Mouse (Mus musculus) hindbrain, postnatal 0 days (tissue): ENCODE measurements around the gene Tspan3. TPM values are rescaled to one million over a fixed set of nuclear protein-coding genes. Genes with fewer than 3 reads are reported as not detected.

Experiments
- ATAC-seq: fragments of 200-750 bp; cut with Nextera tagmentation; 2 replicates; pipeline ENCODE4 v1.8.0; 2017; ENCODE audit warnings: mild to moderate bottlenecking, moderate TSS enrichment, moderate library complexity
- DNase-seq: peaks from one replicate; pipeline ENCODE4 v3.0.0-alpha.2; 2015; ENCODE audit warnings: low spot score
- H3K27ac ChIP-seq: fragments of 300-500 bp; sonication (generic); 2 replicates; pipeline ENCODE4 v1.5.1; 2014; ENCODE audit warnings: mild to moderate bottlenecking
- H3K27me3 ChIP-seq: fragments of 300-500 bp; sonication (generic); 2 replicates; pipeline ENCODE4 v1.6.1; 2014; ENCODE audit warnings: low read length, mixed read lengths; ENCODE audit not compliant: insufficient read depth
- H3K36me3 ChIP-seq: fragments of 300-500 bp; sonication (generic); 2 replicates; pipeline ENCODE4 v1.6.1; 2014; ENCODE audit warnings: low read length, mixed read lengths; ENCODE audit not compliant: insufficient read depth
- H3K4me1 ChIP-seq: fragments of 300-500 bp; sonication (generic); 2 replicates; pipeline ENCODE4 v1.6.1; 2014; ENCODE audit warnings: antibody characterized with exemption, low read length, mixed read lengths; ENCODE audit not compliant: insufficient read depth
- H3K4me2 ChIP-seq: fragments of 300-500 bp; sonication (generic); 2 replicates; pipeline ENCODE4 v1.6.1; 2014; ENCODE audit warnings: low read depth, mild to moderate bottlenecking, low read length, moderate library complexity, mixed read lengths
- H3K4me3 ChIP-seq: fragments of 300-500 bp; sonication (generic); 2 replicates; pipeline ENCODE4 v1.5.1; 2014; ENCODE audit warnings: low read length
- H3K9ac ChIP-seq: fragments of 300-500 bp; sonication (generic); replicated peaks from 2 replicates; pipeline ENCODE4 v1.6.1; 2014; ENCODE audit warnings: mild to moderate bottlenecking, low read length, moderate library complexity, mixed read lengths
- H3K9me3 ChIP-seq: fragments of 300-500 bp; sonication (generic); 2 replicates; pipeline ENCODE4 v1.6.1; 2016; ENCODE audit warnings: low read length, mixed read lengths
- CTCF ChIP-seq: IDR thresholded peaks from 2 replicates; pipeline ENCODE4 v1.5.1; 2016; ENCODE audit warnings: antibody characterized with exemption, control low read depth, low read depth
- WGBS: fragments of 180-500 bp; shearing (Covaris S2); extraction: QIAGEN DNeasy Blood & Tissue Kit; methylation state at CpG from one replicate; pipeline ENCODE4 v1.1.7; 2014; 5-methylcytosine and 5-hydroxymethylcytosine counted together
- polyA plus RNA-seq: library from polyadenylated mRNA; unstranded; fragments of >200 nt; fragmentation: Nextera tagmentation; extraction: Ambion mirVana; gene quantifications from 2 replicates; pipeline ENCODE4 v1.2.1, GENCODE M21; 2015
- total RNA-seq: library from RNA; depleted of rRNA; stranded (reverse); fragments of >200 nt; gene quantifications from 2 replicates; pipeline ENCODE4 v1.2.3, GENCODE M21; 2014

Gene Tspan3
- total and polyA plus RNA-seq, 2 experiments from 2014 or later: 524 to 725 TPM

DNA sequence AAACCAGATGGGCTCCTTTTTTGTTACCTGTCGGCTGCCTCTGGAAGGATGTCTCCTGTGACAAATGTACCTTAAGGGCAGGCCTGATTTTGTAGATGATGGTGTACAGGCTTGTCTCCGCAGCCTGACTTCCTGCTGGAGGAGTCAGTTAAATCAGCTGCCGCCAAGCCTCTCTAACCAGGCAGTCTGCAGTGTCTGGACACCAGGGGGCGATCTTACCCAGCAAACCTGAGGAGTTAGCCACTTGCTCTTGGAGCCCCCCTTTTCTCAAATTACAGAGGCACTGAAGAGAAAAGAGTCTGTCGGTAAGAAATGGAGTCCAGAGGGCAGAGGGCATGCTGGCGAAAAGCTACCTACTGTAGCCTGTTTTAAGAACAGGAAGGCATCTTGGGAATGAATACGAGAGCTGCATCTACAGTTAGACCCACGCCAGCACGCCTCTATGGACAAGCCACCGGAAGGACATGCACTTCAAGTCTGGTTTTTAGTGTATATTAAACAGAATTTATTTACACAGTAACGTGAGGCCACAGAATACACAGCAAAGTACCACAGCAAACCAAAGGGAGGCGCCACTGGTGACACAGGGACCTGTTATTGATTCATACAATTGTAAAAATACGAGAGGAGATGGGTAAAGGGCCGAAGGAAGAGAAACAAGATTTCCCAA is 35.5 kb upstream of the Tspan3 start:
- no peak overlapping the region for H3K4me3 ChIP-seq
- peak; percentile 94 for TF ChIP-seq CTCF
- ATAC-seq (peak; percentile 75), DNase-seq (peak; percentile 95)
- H3K4me2 ChIP-seq: no peak overlapping the region
- H3K27ac ChIP-seq: no peak overlapping the region
- no peaks in the 10 kb centered on the region for H3K36me3 ChIP-seq
- no peaks in the 10 kb centered on the region for H3K27me3 ChIP-seq
- no peak overlapping the region for H3K9ac ChIP-seq
- WGBS: 40% methylated on average over 14 of the region's 14 CpGs
- no peaks in the 10 kb centered on the region for H3K4me1 ChIP-seq
- H3K9me3 ChIP-seq: no peaks in the 10 kb centered on the region

GRCm38 (mm10) chr9:56200200-56200599 is 34.9 kb upstream of the Tspan3 start:
- Histone ChIP-seq H3K4me3 (no peak overlapping the region), H3K27me3 (no peaks in the 10 kb centered on the region), H3K9me3 (no peaks in the 10 kb centered on the region), H3K4me2 (no peak overlapping the region), H3K4me1 (no peaks in the 10 kb centered on the region), H3K27ac (no peak overlapping the region), H3K36me3 (no peaks in the 10 kb centered on the region), H3K9ac (no peak overlapping the region)
- DNase-seq (no peak), ATAC-seq (peak; percentile 29; the same call in 1 of the 2 replicates)
- no peak for TF ChIP-seq CTCF
- WGBS: 62% methylated on average over 2 of the region's 2 CpGs

DNA sequence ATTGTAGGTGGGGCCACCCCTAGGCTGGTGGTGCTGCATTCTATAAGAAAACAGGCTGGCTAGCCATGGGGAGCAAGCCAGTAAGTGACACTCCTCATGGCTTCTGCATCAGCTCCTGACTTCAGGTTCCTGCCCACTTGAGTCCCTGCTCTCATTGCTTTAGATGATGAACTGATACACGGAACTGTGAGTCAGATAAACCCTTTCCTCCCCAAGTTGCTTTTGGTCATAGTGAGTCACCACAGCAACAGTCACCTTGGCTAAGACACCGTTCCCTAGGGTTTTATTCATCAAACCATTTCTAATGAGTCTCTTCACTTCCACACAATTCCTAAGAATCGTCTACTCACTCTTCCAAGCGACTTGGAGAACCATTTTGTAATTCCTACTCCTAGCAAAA is 31.6 kb upstream of the Tspan3 start:
- ATAC-seq (no peak), DNase-seq (no peak)
- no peak for TF ChIP-seq CTCF
- Histone ChIP-seq H3K27me3 (no peaks in the 10 kb centered on the region), H3K9me3 (no peaks in the 10 kb centered on the region), H3K4me3 (no peak overlapping the region), H3K4me1 (peaks cover 6% of the 10 kb centered on the region; the same call in 1 of the 2 replicates), H3K4me2 (no peak overlapping the region), H3K36me3 (no peaks in the 10 kb centered on the region), H3K9ac (no peak overlapping the region), H3K27ac (no peak overlapping the region)
- 84% methylated on average over 4 of the region's 4 CpGs for WGBS

- WGBS: 36% methylated on average over 3 of the region's 3 CpGs
- DNase-seq (no peak), ATAC-seq (no peak)
- Histone ChIP-seq H3K4me3 (no peak overlapping the region), H3K9ac (no peak overlapping the region), H3K4me1 (peaks cover 16% of the 10 kb centered on the region; the same call in 1 of the 2 replicates), H3K4me2 (no peak overlapping the region), H3K9me3 (no peaks in the 10 kb centered on the region), H3K27me3 (no peaks in the 10 kb centered on the region), H3K36me3 (no peaks in the 10 kb centered on the region), H3K27ac (no peak overlapping the region)
- no peak for TF ChIP-seq CTCF
These were observed 29.9 kb upstream of the Tspan3 start for GRCm38 (mm10) chr9:56195193-56195592.

DNA sequence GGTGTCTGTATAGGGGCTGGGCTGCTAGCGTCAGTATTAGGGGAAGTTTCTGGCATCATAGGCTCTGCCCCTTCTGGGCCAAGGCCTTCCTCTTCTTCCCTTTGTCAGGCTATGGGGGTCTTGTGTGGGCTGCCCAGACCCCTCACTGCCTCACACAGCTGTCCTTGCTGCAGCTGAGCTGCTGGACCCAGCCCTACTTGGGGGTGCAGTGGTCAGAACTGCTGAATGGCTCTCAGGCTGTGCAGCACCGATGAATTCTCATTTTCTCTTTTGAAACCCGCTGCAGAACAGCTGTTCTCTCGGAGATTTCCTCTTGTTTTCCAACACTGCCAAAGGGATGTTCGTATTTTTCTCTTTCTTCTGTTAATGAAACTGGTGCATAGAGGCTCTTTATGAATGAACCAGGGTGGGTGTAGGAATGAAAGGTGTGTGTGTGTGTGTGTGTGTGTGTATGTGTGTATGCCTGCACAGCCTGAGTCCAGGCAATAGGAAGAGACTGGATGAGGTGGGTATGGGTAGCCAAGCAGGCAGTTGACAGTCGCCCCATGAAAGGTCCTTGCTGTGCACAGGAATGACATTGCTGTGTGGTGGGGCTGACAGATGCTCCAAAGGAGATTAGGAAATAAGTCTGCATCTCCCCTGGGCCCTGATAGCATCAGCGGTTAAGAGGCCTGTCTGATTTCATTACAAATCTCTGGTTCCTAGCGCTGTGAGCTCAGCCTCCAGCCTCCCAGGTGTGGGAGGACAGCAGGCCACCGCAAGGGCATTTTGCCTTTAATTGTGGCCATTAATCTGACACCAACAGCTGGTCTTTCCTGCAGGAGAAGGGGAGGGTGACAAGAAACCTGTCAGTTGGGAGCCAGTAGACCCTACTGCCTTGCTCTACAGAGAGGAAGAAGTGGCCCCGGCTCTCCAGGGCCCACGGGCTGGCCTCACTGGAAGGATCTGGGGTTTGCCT is 26.5 kb upstream of the Tspan3 start:
- Histone ChIP-seq H3K27ac (peak overlapping the region; percentile 73), H3K4me1 (peaks cover 16% of the 10 kb centered on the region; the same call in 1 of the 2 replicates), H3K4me3 (no peak overlapping the region), H3K27me3 (no peaks in the 10 kb centered on the region), H3K9ac (no peak overlapping the region), H3K4me2 (no peak overlapping the region), H3K9me3 (no peaks in the 10 kb centered on the region), H3K36me3 (no peaks in the 10 kb centered on the region)
- ATAC-seq: peak; percentile 83
- WGBS: 46% methylated on average over 11 of the region's 11 CpGs
- no peak for TF ChIP-seq CTCF
- peak; percentile 65 for DNase-seq

DNA sequence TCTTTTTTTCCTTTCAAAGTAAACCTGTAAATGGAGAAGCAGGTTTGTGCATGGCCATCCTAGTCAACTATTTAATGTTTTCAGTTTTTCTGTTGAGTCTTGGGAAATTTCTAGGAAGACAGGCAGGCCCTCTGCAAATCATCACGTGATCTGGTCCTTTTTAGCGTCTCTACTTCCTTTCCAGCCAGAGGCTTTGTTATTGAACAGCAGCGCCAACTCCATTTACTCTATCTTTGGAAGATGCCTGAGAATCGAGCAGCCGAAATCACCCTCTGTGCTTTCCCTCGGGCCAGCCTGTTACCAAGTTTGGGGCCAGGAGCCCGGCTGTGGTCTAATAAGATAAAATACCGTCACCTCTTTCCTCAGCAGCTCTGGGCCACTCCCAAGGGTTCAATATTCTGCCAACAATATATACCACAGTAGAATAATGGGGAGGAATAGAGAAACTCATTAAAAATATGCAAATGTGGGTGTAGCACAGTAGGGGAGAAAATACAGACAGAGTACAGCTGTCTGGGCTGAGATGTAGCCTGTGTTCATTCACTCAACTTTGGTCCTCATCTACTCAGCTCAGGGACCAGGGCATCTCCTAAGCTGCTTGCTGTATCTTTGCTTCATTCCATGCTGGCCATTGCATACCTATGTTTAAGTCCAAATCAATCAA is 15.0 kb upstream of the Tspan3 start:
- DNase-seq: no peak
- TF ChIP-seq CTCF: no peak
- no peak overlapping the region for H3K4me2 ChIP-seq
- no peaks in the 10 kb centered on the region for H3K4me1 ChIP-seq
- no peak overlapping the region for H3K4me3 ChIP-seq
- H3K27ac ChIP-seq: no peak overlapping the region
- 17% methylated on average over 8 of the region's 8 CpGs for WGBS
- no peaks in the 10 kb centered on the region for H3K36me3 ChIP-seq
- H3K9ac ChIP-seq: no peak overlapping the region
- no peaks in the 10 kb centered on the region for H3K27me3 ChIP-seq
- ATAC-seq: peak; percentile 32; the same call in 1 of the 2 replicates
- H3K9me3 ChIP-seq: no peaks in the 10 kb centered on the region
